Mouse (Mus musculus) heart, embryonic 12.5 days (tissue): Measurements from ENCODE around the gene Ropn1l. TPM values are rescaled to one million over a fixed set of nuclear protein-coding genes. Genes with fewer than 3 reads are reported as not detected.

Experiments used
- ATAC-seq: fragments of 200-750 bp; cut with Nextera tagmentation; 2 replicates; pipeline ENCODE4 v1.8.0; 2017; ENCODE audit warnings: moderate TSS enrichment, moderate library complexity; ENCODE audit not compliant: insufficient number of reproducible peaks, low FRiP score
- H3K27ac ChIP-seq: fragments of 300-500 bp; sonication (generic); 2 replicates; pipeline ENCODE4 v1.5.1; 2016; ENCODE audit warnings: mild to moderate bottlenecking, moderate library complexity; ENCODE audit not compliant: poor library complexity, severe bottlenecking
- H3K27me3 ChIP-seq: fragments of 300-500 bp; sonication (generic); replicated peaks from 2 replicates; pipeline ENCODE4 v1.6.1; 2016; ENCODE audit warnings: mild to moderate bottlenecking, moderate library complexity
- H3K36me3 ChIP-seq: fragments of 300-500 bp; sonication (generic); 2 replicates; pipeline ENCODE4 v1.6.1; 2016; ENCODE audit warnings: mild to moderate bottlenecking, moderate library complexity
- H3K4me1 ChIP-seq: fragments of 300-500 bp; sonication (generic); replicated peaks from 2 replicates; pipeline ENCODE4 v1.6.1; 2016; ENCODE audit warnings: mild to moderate bottlenecking
- H3K4me2 ChIP-seq: fragments of 300-500 bp; sonication (generic); 2 replicates; pipeline ENCODE4 v1.6.1; 2016; ENCODE audit warnings: mild to moderate bottlenecking, moderate library complexity
- H3K4me3 ChIP-seq: fragments of 300-500 bp; sonication (generic); 2 replicates; pipeline ENCODE4 v1.5.1; 2016; ENCODE audit warnings: mild to moderate bottlenecking
- H3K9ac ChIP-seq: fragments of 300-500 bp; sonication (generic); 2 replicates; pipeline ENCODE4 v1.6.1; 2016; ENCODE audit warnings: mild to moderate bottlenecking, moderate library complexity
- H3K9me3 ChIP-seq: fragments of 300-500 bp; sonication (generic); replicated peaks from 2 replicates; pipeline ENCODE4 v1.6.1; 2016; ENCODE audit warnings: mild to moderate bottlenecking, moderate library complexity
- WGBS: fragments of 180-500 bp; shearing (Covaris S2); methylation state at CpG from one replicate; pipeline ENCODE4 v1.1.7; 2016; 5-methylcytosine and 5-hydroxymethylcytosine counted together
- polyA plus RNA-seq: library from polyadenylated mRNA; unstranded; fragments of >200 nt; fragmentation: Nextera tagmentation; extraction: Ambion mirVana; gene quantifications from 2 replicates; pipeline ENCODE4 v1.2.1, GENCODE M21; 2016

The Ropn1l gene
- polyA plus RNA-seq, 1 experiment from 2014 or later, result 2.2 TPM

DNA sequence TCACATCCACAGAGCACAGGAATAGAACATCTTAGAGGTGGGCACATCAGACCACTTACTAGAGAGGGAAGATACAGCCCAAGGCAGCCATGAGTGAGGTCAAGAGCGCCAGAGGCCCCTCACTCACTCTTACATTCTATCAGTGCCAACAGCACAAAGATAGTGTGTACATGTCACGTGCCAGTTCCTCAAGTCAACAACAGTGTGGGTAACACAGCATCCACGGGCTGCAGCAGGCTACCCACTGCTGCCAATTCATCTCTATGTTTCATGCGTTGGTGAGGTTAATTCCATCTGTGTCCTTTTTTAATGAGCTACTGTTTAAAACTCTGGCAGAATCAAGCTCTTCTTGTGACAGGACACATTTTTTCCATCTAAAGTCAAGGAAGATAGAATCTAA, 10.8 kb downstream of the Ropn1l start:
- no peak overlapping the region for H3K9ac ChIP-seq
- peaks cover 6% of the 10 kb centered on the region for H3K4me1 ChIP-seq
- 76% methylated on average over 4 of the region's 4 CpGs for WGBS
- H3K36me3 ChIP-seq, result no peaks in the 10 kb centered on the region
- H3K9me3 ChIP-seq, result no peaks in the 10 kb centered on the region
- H3K27me3 ChIP-seq, result no peaks in the 10 kb centered on the region
- no peak overlapping the region for H3K4me2 ChIP-seq
- H3K27ac ChIP-seq, result no peak overlapping the region
- no peak overlapping the region for H3K4me3 ChIP-seq
- ATAC-seq, result no peak

DNA sequence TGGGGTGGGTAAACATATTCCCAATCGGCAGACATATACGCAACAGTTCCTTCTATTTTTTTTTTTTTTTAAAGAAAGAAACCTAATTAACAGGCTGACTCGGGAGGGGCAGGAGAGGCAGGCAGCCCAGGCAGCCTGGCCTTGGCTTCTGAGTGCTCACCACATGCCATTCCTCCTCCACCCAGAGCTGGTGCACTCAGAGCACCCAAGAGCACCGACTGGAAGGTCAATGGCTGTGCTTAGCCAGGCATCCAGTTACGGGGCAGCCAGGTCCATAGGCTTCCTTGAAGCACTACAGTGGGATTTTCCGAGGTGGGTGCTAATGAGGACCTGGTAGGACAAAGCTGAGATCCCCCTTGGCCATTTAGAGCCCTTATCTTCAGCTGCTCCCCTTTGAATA, 11.5 kb downstream of the Ropn1l start:
- H3K4me1 ChIP-seq, result peaks cover 6% of the 10 kb centered on the region
- H3K9ac ChIP-seq, result no peak overlapping the region
- H3K4me3 ChIP-seq, result no peak overlapping the region
- no peak for ATAC-seq
- no peak overlapping the region for H3K27ac ChIP-seq
- H3K4me2 ChIP-seq, result 0 out of 2 replicates have a peak overlapping the region, but pooled peaks have one; percentile 2
- H3K9me3 ChIP-seq, result no peaks in the 10 kb centered on the region
- H3K36me3 ChIP-seq, result no peaks in the 10 kb centered on the region
- WGBS, result 57% methylated on average over 6 of the region's 6 CpGs
- no peaks in the 10 kb centered on the region for H3K27me3 ChIP-seq

DNA sequence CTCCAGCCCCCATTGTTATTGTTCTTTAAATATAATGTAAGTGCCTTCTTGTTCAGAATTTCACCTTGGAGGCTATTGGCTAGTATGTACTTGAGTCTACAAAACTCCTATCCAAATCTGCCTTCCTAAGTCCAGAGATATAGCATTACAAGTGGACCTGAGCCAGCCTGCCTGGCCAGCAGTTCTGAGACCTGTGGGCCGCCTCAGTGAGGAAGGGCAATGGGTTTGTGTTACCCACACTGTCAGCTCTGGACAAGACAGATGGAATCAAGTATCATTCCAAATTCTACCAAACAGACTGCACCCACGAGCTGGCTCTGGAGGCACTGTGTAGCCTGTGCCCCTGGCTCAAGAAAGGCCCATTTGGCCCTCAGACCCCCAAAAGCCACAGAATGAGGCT, 16.7 kb downstream of the Ropn1l start:
- no peaks in the 10 kb centered on the region for H3K9me3 ChIP-seq
- H3K4me3 ChIP-seq, result no peak overlapping the region
- no peak overlapping the region for H3K4me2 ChIP-seq
- no peaks in the 10 kb centered on the region for H3K4me1 ChIP-seq
- ATAC-seq, result no peak
- whole genome bisulfite sequencing, result 79% methylated on average over 2 of the region's 2 CpGs
- H3K27me3 ChIP-seq, result 0 out of 2 replicates have a peak, but pooled peaks cover 3% of the 10 kb centered on the region
- no peak overlapping the region for H3K27ac ChIP-seq
- H3K9ac ChIP-seq, result no peak overlapping the region
- H3K36me3 ChIP-seq, result no peaks in the 10 kb centered on the region

DNA sequence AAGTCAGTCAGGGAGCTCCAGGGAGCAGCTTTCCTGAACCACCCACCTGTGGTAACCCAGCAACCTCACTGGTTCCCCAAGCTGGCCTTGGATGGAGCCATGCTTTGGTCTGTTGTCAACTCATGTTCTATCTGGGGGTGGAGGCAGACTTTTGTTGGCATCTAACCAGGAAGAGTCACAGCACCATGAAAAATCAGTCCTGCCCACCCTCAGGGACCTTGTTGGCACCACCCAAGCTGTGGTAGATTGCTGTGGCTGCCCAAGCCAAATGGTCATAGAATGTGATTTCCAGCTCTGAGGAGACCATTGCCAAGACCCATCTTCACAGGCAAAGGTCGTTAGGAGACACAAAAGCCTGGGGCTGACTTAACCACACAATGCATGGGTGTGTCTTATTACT, 17.5 kb downstream of the Ropn1l start:
- 58% methylated on average over 1 of the region's 1 CpGs for WGBS
- H3K27ac ChIP-seq, result no peak overlapping the region

DNA sequence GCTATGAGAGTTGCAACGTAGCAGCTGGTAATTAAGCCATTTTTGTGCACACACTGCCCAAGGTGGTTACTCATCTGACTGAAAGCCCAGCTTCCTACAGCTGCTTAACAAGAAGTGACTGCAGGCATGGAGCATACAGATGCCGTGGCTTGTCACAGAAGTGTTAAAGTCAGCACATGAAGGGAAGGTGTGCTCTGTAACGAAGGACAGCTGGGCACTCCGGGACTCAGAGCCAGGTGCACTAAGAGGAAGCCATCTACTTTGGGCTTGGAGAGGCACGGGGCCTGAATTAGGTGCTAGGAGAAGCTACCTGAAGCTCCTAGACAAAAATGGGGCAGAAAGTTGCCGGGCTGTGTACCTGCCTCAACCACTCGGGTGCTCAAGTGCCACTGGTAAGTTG, 19.8 kb downstream of the Ropn1l start:
- Histone ChIP-seq H3K9me3 (no peaks in the 10 kb centered on the region), H3K27me3 (0 out of 2 replicates have a peak, but pooled peaks cover 3% of the 10 kb centered on the region), H3K4me2 (no peak overlapping the region), H3K9ac (no peak overlapping the region), H3K4me1 (no peaks in the 10 kb centered on the region), H3K36me3 (no peaks in the 10 kb centered on the region), H3K4me3 (no peak overlapping the region), H3K27ac (no peak overlapping the region)
- ATAC-seq, result no peak
- WGBS, result 70% methylated on average over 7 of the region's 7 CpGs

More for the DNA sequence above, 17.5 kb downstream of the Ropn1l start:
- H3K9ac ChIP-seq, result no peak overlapping the region
- no peaks in the 10 kb centered on the region for H3K9me3 ChIP-seq
- 0 out of 2 replicates have a peak, but pooled peaks cover 3% of the 10 kb centered on the region for H3K27me3 ChIP-seq
- no peak overlapping the region for H3K4me3 ChIP-seq
- no peak for ATAC-seq
- no peak overlapping the region for H3K4me2 ChIP-seq
- H3K36me3 ChIP-seq, result no peaks in the 10 kb centered on the region
- H3K4me1 ChIP-seq, result no peaks in the 10 kb centered on the region

DNA sequence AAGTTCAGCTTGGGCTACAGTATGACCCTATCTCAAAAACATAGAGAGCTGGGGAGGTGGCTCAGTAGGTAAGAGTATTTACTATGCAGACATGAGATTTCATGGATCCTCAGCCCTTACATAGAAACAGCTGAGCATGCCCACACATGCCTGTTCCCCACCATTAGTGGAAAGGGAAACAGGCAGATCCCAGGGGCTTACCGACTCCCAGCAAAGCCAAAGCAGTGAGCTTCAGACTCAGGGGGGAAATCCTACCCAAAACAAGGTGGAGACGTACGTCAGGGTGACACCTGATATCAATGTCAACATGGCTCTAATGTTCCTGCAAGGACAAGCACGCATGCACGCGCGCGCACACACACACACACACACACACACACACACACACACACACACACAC, 21.7 kb downstream of the Ropn1l start:
- WGBS, result 77% methylated on average over 8 of the region's 8 CpGs

DNA sequence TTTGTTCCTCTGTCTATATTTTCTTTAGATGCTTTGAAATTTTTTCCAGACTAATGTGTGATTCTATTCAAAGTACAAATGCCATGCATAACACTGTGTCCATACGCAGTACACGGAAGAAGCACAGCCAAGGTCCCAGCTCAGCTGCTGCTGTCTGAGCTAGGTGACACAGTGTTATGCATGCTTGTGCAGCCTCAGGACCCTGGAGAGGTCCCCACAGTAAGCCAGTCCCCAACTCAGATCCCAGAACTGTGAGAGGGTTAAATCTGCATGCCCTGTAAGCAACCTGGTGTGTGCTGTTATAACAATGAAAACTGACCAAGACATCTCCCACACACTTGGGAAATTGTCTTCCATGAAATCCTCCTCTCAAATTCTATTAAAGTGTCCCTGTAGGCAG, 23.5 kb downstream of the Ropn1l start:
- no peak for ATAC-seq
- peaks cover 7% of the 10 kb centered on the region; the same call in 1 of the 2 replicates for H3K4me1 ChIP-seq
- WGBS, result 74% methylated on average over 2 of the region's 2 CpGs
- 0 out of 2 replicates have a peak, but pooled peaks cover 6% of the 10 kb centered on the region for H3K27me3 ChIP-seq
- no peak overlapping the region for H3K4me3 ChIP-seq
- H3K9me3 ChIP-seq, result no peaks in the 10 kb centered on the region
- no peak overlapping the region for H3K27ac ChIP-seq
- no peak overlapping the region for H3K9ac ChIP-seq
- no peaks in the 10 kb centered on the region for H3K36me3 ChIP-seq
- H3K4me2 ChIP-seq, result no peak overlapping the region

More for the DNA sequence above, 21.7 kb downstream of the Ropn1l start:
- ATAC-seq, result no peak
- Histone ChIP-seq H3K4me1 (no peaks in the 10 kb centered on the region), H3K27ac (no peak overlapping the region), H3K4me3 (no peak overlapping the region), H3K9ac (no peak overlapping the region), H3K36me3 (no peaks in the 10 kb centered on the region), H3K27me3 (0 out of 2 replicates have a peak, but pooled peaks cover 3% of the 10 kb centered on the region), H3K9me3 (no peaks in the 10 kb centered on the region), H3K4me2 (no peak overlapping the region)

DNA sequence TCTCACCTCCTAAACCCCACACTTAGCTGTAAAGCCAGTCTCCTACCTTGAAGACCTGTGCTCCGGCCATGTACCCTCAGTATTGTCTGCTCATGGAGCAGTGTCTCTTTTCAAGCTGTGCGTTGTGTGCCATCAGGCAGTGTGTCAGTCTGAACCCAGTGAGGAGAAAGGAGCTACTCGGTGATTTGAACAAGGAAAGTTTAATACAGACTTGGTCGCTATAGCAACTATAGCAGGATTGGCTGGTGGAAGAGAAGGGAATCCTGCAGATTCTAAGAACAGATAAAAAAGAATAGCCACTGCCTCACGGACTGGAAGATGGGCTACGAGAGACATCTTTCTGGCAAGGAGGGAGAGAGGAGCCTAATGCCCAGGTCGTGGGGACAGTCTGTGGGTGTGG, 24.1 kb downstream of the Ropn1l start:
- no peak overlapping the region for H3K27ac ChIP-seq
- no peak overlapping the region for H3K9ac ChIP-seq
- H3K4me3 ChIP-seq, result no peak overlapping the region
- H3K27me3 ChIP-seq, result 0 out of 2 replicates have a peak, but pooled peaks cover 2% of the 10 kb centered on the region
- no peaks in the 10 kb centered on the region for H3K9me3 ChIP-seq
- 75% methylated on average over 7 of the region's 7 CpGs for WGBS
- H3K4me1 ChIP-seq, result peaks cover 7% of the 10 kb centered on the region; the same call in 1 of the 2 replicates
- no peak for ATAC-seq
- no peak overlapping the region for H3K4me2 ChIP-seq
- H3K36me3 ChIP-seq, result no peaks in the 10 kb centered on the region

DNA sequence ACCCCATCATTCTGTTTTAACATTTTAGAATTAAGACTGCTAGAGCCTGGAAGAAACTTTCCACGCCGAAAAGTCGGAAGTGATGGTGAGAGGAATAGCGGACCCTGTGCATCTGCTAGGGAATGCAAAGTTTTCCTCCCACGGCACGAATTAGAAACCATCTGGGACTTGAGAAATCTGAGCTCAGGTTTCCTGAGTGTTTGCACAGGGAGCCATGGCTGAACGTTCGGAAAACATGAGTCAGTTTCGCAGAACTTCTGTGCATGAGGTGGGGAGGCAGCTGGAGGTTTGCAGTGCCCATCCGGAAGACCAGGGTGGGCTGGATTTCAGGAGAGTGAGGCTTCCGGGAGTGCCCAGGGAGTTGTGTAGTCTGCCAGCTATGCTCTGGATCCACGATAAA, 25.0 kb downstream of the Ropn1l start:
- no peak overlapping the region for H3K4me2 ChIP-seq
- H3K9ac ChIP-seq, result no peak overlapping the region
- H3K27me3 ChIP-seq, result 0 out of 2 replicates have a peak, but pooled peaks cover 2% of the 10 kb centered on the region
- H3K27ac ChIP-seq, result no peak overlapping the region
- no peak for ATAC-seq
- H3K4me3 ChIP-seq, result no peak overlapping the region
- 70% methylated on average over 12 of the region's 12 CpGs for WGBS
- no peaks in the 10 kb centered on the region for H3K9me3 ChIP-seq
- H3K4me1 ChIP-seq, result peaks cover 7% of the 10 kb centered on the region; the same call in 1 of the 2 replicates
- H3K36me3 ChIP-seq, result no peaks in the 10 kb centered on the region

DNA sequence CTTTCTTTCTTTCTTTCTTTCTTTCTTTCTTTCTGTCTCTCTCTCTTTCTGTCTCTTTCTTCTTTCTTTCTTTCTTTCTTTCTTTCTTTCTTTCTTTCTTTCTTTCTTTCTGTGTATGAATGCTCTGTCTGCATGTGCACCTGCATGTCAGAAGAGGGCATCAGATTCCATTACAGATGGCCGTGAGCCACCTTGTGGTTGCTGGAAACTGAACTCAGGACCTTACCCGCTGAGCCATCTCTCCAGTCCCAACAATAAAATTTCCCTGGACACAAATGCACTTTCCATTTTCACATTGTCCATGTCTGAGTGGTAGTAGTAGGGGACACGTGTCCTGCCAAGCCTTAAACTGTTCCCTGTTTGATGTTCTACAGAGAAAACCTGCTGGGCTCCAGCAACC, 26.1 kb downstream of the Ropn1l start:
- 64% methylated on average over 3 of the region's 3 CpGs for WGBS
- no peak for ATAC-seq
- H3K4me3 ChIP-seq, result no peak overlapping the region
- no peak overlapping the region for H3K27ac ChIP-seq
- H3K9ac ChIP-seq, result no peak overlapping the region
- H3K4me1 ChIP-seq, result peaks cover 13% of the 10 kb centered on the region
- no peaks in the 10 kb centered on the region for H3K9me3 ChIP-seq
- H3K36me3 ChIP-seq, result no peaks in the 10 kb centered on the region
- no peak overlapping the region for H3K4me2 ChIP-seq
- H3K27me3 ChIP-seq, result 0 out of 2 replicates have a peak, but pooled peaks cover 2% of the 10 kb centered on the region

DNA sequence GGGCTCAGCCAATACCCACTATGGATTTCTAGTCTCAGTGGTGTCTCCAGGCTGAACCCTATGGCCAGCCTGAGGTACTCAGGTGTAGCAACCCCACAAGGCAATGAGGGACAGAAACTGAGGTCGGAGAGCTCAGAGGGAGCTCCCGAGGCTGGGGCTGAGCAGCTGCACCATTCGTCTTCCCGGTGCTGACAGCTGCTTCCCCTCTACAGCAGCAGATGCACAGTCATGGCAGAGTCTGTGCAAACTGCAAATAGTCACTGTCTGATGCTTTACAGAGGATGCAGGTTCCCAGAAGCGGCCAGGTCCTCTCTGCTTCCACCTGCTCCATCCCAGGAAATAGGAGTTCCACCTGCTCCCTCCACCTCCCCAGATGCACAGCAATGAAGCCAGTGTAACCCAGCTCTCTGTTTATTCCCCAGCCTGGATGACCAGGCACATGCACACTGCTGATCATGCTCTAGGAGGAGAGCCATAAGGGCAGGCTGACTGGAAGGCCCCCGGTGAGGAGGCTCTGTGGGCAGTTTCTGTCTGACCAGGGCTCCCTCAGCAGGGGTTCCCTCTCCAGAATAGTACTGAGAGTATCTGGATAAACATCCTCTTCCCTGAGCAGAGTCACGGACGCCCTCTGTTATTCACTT, 27.4 kb downstream of the Ropn1l start:
- Histone ChIP-seq H3K9ac (no peak overlapping the region), H3K4me2 (no peak overlapping the region), H3K27me3 (0 out of 2 replicates have a peak, but pooled peaks cover 2% of the 10 kb centered on the region), H3K36me3 (no peaks in the 10 kb centered on the region), H3K4me3 (no peak overlapping the region), H3K4me1 (peaks cover 13% of the 10 kb centered on the region), H3K9me3 (no peaks in the 10 kb centered on the region), H3K27ac (no peak overlapping the region)
- 30% methylated on average over 8 of the region's 8 CpGs for WGBS
- ATAC-seq, result no peak
